Mouse (Mus musculus): ENCODE results near the gene Gimap8.

DNA sequence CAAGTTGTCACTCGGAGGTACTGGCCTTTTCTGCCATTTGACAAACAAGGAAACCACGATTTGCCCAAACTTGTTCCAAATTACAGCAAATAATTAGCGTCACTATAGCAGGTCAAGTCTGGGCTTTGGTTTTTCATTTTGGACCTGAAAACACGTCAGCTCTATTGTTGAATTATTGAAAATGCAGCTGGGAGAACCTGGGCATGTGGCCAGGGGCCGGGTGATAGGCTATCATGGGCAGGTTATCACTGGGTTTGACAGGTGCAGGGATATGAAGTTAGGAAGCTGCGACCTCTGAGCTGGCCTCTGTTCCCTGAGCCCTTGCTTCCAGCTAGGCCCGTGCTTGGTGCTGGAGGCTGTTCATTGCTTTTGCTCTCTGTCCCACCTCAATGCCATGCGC is 16.2 kb upstream of the Gimap8 start:
- TF ChIP-seq GATA1 (IDR thresholded peaks at IDR 0.05; ENCODE audit: borderline replicate concordance, low read length) (no peak), FLI1 (IDR thresholded peaks at IDR 0.05; ENCODE audit: low read length) (no peak)

Data from megakaryocyte, embryonic 14.5 days (primary cell).